Mouse (Mus musculus): Measurements from ENCODE around the gene Pdia6.

Gene Pdia6

DNA sequence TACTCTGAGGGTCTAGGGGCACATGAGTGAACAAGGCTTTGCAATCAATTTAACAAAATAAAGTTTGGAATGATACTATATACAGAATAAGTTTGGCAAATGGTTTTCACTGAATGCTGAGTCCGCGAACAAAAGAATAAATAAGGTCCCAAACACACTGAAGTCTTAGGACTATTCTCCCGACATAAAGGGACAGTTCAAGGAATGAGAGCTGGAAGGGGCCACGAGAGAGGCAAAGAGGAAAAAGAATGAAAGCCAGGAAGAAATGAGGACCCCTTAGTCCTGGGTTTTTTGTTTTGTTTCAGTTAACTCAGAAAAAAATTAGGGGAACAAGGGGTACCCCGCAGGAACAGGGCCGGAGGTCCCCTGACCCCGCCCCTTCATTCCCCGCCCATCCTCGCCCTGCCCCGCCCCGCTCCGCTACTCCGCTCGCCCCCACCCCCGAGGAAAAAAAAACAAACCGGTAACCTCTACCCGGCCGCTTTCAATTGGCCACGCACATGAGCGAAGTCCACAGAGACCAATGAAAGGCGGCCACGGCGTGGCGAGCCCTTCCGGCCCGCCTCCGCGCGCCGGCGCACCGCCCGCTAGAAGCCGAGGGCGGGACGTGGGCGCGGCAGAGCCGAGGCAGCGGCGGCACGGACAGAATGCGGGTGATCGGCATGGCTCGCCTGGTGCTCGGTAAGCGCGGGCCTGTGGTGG lies at the start of gene Pdia6:
Gene Pdia6 (plus strand): TSS at position 575 of the 702 bp plus-strand sequence.
- DNase-seq = peak; percentile 97

DNA sequence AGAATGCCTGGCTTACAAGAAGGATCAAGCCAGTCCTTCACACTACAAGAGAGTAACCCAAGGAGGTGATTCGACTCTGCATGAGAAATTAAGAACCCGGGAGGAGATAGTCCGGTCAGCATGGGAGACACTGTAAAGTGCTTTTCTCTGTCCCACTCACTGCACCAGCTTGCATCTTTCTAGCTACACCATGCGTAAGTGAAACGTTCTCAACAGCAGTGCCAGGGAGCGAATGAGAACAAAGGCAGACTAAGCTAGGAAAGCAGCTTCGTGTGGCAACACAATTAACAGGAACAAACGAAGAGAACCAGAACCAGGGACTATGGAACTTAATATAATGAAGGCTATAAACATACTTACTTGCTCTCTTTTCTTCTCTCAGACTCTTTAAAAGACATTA lies 48.0 kb upstream of the Pdia6 start:
- DNase-seq = no peak

DNA sequence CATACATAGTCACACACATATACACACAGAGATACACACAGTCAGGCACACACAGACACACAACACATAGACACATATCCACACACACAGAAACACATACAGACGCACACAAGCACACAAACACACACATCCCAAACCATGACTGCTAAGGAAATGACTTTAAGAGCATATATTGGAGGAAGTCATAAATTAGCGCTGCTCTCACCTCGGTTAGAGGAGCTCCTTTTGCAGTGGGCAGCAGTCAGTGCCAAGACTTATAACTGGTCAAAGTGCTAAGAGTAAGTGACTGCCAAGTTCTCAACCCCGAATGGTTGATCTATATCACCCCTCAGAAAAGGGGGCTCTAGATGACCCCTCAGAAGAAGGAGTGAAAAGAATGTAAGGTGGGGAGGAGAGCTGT lies 47.2 kb upstream of the Pdia6 start:
- DNase-seq = no peak

DNA sequence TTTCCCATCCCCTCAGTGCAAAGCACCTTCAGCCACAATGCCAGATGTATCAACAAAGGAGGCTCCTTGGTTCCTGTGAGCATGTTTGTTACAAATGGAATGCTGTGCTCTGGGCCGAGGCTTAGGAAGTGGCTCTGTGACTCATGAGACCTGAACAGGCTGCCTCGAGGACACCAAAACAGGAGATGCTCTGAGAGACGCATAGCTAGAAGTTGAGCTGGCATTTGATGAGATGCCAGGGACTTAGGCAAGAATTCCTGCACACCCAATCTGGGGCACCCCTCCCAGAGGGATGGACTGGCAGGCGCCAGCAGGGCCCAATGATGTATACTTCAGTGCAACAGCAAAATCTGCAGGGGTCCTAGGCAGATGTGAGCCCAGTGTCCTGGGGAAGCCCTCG lies 45.7 kb upstream of the Pdia6 start:
- no peak for DNase-seq

DNA sequence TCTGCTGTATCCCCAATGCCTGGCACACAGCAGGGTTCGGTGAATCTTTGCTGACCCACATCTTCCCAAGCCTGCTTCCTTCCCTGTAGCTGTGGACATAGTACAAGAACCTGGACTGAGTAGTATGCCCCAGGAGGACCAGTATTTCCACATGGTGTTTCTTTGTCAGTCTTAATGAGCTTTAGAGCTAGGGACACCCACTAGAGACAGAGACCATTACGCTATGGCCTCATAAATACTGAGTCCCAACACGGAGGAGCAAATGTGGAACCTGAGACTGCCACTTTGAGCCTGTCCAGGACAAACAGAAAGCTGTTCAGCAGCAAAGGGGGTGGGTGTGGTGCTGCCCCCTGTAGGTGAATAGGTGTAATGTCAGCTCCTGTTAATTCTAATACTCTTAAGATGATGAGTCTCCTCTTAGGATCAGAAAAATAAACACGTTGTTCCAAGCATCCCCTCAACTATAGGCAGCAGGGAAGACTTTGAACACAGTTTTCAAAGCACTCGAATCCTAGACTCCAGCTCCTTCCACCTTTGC lies 44.4 kb upstream of the Pdia6 start:
- DNase-seq = no peak

DNA sequence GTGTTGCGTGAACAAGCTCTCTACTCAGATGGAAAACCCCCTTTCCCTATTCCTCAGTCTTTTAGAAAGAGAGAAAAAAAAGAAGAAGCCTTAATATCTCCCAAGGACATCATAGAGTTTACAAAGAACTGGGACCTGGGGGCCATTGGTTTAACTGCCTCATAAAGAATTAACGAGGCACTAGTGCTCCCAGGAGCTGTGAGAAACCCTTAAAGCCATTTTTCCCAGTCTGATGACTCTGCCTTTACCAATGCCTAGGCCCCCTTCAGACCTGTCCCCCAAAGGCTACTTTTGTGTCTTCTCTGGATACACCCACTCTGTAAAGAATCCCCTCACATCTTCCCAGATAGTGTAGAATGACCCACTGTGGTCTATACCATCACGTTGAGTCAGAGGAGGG lies 43.3 kb upstream of the Pdia6 start:
- no peak for DNase-seq

DNA sequence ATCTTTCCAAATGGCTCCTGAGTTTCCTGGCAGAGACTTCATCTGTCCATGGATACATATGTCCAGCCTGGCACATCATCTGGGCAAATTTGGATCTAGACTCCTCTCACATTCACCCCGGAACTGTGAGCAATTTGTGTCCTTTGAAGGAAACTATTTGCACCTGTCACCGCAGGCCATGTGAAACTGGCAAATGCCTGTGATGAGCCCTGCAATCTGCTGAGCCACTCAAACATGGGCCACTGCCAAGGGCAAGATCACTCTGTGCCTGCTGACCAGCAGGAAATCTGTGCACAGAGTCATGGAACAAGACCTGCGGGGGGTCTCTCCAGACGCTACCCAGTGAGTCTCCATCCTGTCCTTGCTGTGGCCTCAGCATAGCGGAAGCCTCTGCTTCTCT lies 41.3 kb upstream of the Pdia6 start:
- DNase-seq = no peak

DNA sequence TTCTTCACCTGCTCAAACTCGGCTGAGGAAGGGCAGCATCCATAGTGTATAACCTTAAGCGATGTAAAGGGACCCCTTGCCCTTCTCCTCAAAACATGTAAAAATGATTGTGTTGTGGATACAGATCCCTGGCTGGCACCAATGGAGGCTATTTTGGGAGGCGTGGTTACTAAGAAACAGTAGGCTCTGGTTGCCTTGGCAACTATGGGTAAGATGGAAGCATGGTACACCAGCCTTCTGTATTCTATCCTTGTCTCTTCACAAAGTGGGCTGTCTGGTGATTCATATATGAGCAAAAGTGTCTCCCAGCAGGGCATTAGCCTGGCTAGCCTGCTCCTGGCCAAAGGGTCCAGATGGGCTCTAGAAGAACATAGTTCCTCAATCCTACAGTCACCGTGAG lies 38.4 kb upstream of the Pdia6 start:
- no peak for DNase-seq

DNA sequence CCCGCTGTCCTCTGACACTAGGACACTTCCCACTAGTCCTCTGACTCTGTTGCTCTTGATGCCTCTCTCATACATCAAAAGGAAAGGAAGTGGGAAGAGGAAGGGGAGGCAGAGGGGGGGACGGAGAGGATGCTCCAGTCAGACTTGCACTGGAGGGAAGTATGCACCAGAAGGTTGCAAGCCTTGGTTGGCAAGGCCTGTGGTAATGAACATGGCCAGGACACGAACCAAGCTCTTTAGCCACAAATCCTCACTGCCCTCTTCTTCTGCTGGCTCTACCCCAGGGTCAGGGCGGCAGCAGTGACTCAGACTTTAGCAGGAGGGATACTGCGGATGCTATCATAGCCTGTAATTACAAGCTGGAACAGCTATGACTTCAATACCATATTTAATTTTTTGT lies 35.8 kb upstream of the Pdia6 start:
- DNase-seq = no peak

DNA sequence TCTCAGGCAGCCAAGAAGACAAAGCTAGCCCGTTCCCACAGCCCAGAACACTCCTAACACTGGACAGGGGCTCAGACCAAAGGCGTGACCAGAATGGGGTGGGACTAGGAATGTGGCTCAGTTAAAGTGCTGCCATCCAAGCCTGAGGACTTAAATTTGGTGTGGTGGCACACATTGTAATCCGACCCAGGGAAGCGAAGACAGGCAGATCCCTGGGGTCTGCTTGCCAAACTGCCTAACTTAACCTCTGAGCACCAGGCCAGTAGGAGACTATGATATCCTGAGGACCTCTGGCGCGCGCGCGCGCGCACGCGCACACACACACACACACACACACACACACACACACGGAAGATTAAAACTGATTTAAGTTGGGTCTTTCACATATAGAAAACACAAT lies 34.8 kb upstream of the Pdia6 start:
- DNase-seq = no peak

DNA sequence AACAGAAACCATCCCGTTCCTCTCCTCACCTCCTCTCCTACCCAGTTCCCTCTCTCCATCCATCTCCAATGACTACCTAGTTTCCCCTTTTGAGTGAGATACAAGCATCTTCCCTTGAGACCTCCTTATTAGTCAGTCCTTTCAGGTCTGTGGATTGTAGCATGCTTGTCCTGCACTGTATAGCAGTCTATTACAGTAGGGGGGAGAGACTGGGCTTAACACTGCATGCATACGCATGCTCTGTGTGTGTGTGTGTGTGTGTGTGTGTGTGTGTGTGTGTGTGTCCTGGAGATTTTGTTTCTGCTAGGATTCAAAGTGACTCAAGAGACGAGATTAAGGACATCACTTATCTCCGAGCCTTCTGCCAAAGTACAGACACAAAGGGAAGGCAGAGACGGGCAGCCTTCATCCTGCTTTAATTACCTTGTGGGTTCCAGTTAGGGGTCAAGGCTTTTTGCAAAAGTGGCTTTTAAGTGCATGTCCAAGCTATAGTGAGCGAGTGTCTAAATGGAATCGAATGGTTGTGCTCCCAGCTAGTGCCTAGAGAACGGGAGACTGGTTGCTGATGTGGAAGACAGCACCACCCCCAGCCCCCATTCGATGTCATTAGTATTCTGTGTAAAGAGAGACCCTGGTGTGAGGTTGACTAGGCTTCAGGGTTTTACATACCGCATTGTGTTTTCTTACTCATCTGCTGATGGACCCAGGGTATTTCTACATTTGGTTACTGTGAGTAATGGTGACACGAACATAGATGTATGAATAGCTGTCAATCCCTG lies 30.6 kb upstream of the Pdia6 start:
- no peak for DNase-seq

DNA sequence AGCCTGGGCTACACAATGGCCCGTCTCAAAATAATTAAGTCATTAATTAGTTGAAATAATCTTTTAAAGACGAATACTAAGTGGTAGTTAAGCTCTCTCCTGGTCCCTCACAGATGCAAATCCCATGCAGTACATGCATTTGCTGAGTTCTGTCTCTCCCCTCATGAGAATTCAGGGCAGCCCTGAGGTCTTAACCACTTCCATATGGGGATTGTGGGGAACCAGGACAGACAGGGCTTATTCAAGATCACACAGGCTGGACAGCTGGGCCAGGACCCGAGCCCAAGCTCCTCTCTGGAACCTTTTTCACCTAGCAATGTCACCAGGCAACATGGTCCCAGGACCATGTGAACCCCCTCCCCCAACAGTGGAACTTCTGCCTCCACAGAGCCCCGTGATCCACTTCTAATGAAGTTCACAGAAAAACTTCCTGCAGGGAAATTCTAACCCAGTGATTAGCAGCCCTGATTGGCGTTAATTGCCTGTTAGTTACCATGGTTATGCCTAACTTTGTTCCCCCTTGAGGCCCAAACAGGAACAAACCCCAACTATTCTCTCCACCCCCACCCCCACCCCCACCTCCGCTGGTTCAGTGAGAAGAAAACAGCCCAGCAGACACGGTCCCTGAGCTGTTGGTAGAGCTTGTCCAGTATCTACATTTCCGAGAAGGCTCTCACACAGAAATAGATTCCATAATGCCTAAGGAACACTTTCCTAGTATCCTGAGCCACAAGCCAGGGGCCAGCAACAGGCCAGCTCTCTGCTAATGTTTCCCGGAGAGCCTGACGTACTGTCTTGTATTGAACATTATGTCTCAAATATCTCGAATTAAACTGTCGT lies 27.5 kb upstream of the Pdia6 start:
- DNase-seq = no peak

DNA sequence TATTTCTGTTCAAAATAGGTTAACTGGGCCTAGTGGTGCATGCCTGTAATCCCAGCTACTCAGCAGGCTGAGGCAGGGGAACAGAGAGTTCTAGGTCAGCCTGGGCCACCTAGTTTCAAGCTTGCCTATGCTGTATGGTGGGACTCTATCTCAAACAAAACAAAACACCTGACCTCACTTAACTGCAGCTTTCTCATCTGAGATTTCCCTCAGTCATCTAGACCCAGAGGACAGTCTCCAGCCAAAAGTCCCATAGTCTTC lies 27.0 kb upstream of the Pdia6 start:
- no peak for DNase-seq

DNA sequence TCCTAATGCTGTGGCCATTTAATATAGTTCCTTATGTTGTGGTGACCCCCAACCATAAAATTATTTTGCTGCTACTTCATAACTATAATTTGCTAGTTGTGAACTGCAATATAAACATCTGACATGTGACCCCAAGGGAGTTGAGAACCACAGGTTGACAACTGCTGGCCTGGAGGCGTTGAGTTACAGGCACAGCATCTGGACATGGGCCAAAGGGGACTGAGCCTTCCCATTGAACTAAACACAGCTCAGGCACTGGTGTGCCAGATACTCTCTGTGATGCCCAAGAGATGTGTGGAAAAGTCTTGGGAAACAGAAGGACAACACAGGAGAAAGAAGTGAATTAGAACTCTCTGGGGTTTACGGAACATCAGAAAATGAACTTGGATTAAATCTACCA lies 25.3 kb upstream of the Pdia6 start:
- no peak for DNase-seq

DNA sequence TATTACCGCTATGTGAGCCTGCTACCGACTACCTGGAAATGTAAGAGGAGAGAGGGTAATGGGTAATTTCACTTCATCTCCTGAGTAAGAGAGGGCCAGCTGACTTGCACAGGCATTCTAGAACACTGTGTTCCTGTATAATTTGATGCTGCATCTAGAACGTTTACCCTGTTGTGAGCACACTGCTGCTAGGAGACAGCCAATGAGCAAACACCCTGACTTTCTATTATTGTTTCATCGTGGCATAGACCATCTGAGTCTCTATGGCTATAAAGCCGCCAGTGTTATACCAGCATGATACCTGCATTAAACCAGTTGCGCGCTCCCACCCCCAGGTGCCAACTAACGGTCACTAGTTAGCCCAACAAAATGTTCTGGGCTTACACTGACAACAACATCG lies 24.7 kb upstream of the Pdia6 start:
- no peak for DNase-seq

DNA sequence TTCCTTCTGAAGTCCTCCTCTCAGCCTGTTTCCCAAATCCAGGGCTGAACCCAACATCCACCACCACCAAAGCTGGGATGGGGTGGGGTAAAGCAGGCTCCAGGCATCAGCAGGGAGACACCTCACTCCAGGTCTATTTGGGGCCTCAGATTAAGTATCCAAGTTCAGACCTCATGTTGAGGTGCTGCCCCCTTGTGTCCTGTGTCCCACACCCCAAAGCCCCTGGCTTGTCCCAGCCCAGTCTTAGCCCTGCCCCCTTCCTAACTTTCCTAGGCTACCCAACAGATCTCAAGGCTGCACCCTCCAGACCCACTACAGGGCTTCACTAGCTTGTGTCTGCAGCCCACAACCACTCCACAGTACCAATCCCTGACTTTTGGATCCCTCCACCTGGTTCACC lies 24.3 kb upstream of the Pdia6 start:
- DNase-seq = no peak

DNA sequence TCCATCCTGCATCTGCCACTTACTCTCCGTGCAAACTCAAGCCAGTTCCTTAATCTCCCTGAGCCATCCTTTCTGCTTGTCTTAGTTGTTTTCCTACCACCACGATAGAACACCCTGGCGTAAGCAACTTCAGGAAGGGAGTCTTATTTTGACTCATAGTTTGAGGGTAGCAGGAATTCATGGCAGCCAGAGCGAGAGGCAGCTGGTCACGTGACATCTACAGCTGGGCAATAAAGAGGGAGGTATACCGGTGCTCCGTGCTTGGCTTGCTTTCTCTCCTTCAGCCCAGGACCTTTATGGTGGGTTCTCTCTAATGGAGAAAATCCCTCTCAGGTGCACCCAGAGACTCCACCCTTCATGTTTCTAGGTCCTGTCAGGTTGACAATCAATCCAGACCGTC lies 15.4 kb upstream of the Pdia6 start:
- no peak for DNase-seq

DNA sequence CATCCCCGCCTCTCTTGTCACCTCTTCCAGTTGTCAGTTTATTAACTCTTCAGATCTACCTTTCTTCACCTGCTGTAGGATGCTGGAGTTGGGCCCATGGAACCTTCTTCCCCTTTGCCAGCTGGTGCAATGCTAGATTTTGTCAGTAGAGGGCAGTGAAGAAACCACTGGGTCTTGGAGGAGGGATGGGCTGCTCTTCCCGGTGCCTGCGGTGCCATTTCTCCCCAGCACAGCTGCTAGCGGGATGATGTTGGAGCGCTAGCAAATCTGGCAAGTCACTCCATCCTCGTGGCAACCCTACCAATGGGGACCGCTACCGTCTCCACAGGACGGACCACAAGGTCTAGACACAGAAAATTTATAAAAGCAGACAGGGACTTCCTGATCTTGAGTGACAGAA lies 13.3 kb upstream of the Pdia6 start:
- peak; percentile 73 for DNase-seq

DNA sequence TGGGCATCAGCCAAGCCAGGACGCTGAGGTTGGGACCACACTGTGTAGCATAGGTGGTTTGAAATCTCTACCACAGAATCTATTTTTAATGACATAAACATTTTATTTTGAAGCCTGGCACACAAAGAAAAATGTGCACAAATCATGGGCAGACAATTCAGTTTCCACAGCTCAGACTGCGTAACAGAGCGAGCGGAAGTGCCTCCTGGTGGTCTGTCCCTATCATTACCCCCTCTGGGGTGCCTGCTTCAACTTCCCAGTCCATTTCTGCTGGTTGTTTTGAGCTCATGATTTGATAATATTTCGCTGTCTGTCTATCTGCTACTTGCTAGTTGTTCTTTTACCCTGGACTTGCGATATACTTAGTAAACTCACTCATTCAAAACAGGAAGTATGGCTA lies 10.7 kb upstream of the Pdia6 start:
- DNase-seq = no peak

DNA sequence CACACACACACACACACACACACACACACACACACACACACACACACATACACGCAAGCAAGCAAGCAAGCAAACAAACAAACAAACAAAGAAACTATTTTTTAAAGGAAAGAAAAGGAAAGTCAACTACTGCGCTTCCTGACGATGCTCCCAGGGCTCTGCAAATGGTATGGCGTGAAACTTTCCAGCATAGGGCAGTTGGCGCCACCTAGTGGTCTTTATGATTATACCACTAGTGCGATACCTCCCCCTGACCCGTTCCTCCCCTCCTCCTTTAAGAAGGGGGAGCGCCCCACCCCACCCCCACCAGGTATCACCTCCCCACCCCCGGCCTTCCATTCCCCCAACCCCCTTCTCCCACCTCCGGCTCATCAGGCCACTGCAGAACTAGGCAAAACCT lies 9.4 kb upstream of the Pdia6 start:
- peak; percentile 73 for DNase-seq

DNA sequence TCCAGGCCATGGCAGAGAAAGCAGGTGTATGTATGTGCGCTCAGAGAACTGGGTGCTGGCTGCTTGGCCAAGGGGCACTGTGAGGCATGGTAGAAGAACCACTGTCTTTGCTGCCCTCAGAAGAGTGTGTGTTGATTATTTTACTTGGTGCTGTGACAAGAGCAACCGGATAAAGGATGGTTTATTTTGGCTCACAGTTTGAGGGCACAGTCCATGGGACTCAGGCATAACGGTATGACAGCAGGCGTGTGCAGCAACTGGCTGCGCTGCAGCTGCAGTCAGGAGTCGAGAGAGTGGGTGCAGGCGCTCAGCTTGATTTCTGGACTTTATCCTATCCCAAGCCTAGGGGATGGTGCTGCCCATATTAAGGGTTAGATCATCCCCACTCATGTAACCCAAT lies 7.9 kb upstream of the Pdia6 start:
- no peak for DNase-seq

DNA sequence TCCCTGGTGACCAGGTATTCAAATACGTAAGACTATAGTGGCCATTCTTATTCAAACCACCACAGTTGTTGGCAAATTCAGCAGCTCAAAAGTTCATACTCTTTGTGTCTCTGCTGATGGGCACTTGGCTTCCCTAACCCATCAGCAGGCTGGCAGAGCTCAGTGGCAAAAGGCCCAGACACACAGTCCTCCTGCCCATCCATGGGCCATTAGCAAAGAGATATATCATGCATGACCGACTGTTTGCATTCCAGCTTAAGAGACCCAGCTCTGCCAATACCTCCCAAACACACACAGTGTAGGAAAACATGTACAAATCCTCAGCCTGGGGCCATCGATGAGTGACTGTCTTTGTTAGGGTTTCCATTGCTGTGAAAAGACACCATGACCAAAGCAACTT lies 5.3 kb upstream of the Pdia6 start:
- no peak for DNase-seq

DNA sequence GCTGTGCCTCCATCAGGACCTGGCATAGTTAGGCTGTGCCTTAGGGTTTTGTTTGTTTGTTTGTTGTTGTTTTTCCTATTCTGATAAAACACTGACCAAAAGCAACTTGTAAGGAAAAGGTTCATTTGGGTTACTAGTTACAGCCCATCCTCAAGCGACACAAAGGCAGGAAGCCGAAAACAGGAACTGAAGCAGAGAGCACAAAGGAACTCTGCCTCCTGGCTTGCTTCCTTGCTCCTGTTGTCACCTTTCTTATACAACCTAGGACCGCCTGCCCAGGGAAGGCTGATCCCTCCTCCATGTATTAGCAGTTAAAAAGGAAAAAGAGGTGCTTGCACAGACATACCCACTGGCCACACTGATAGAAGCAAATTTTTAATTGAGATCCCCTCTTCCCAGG lies 2.5 kb upstream of the Pdia6 start:
- DNase-seq = no peak

DNA sequence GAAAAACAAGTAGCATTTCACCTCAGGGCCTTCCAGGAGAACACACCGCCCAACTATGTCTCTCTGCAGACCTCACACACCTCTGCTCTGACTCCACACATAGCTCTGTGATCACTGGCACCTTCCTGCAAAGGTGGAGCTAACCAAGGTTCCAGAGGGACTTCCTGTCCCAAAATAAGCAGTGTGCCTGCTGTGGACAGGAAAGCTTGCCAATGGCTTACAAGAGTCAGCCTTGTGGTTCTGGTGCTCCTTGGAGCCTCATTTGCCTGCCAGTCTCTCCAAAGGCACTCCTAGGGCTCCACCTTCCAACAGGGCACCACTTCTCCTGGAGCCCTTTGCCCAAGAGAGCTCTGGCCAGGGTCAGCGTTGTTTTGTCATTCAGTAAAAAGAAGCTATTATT lies 1.5 kb upstream of the Pdia6 start:
- no peak for DNase-seq

Measured in kidney, postnatal 10 days (tissue).